Comparison of ENCODE assay signal across 8 mouse cellular contexts in the genomic region with DNA sequence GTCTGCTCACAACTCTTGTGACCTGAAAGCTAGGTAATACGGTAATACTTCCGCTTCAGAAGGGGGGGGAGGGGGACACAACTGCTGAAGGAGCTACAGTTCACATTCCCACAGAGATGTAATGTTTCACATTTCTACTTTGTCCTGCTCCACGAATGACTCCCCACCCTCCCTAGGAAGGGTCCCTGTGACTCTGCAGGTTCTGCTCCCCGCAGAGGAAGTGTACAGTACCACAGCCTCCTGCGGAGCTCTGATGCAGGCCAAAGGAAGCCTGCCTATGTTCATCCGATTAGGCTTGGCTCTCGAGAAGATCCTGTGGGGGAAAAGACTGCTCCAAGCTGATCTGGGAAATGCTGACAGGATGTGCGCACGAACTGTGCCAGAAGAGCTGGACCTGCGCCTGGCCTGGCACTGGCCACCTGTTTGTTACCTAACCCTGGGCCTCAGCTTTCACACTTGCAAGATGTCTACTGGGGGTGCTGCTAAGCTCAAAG. TPM values are rescaled to one million over a fixed set of nuclear protein-coding genes. Genes with fewer than 3 reads are reported as not detected.
A peak's percentile ranks its signal among the peaks of the same experiment; 100 is the strongest.
DNase-seq lines count a peak whose midpoint lies in the region; ATAC-seq lines count a peak whose summit lies in the region.

No protein-coding gene starts in this region.

- no peak overlapping the region for H3K4me3 ChIP-seq in embryonic facial prominence, embryonic 12.5 days
- H3K4me3 ChIP-seq in liver, embryonic 13.5 days (replicated peaks) = no peak overlapping the region

- ATAC-seq in embryonic facial prominence, embryonic 12.5 days (ENCODE audit: insufficient number of reproducible peaks, insufficient read depth, low FRiP score, low TSS enrichment) = no peak
- ATAC-seq in liver, embryonic 13.5 days (ENCODE audit: low read depth) = no peak

- H3K9me3 ChIP-seq in embryonic facial prominence, embryonic 12.5 days = no peaks in the 10 kb centered on the region
- no peaks in the 10 kb centered on the region for H3K9me3 ChIP-seq in liver, embryonic 13.5 days (replicated peaks)

- H3K27me3 ChIP-seq in embryonic facial prominence, embryonic 12.5 days = no peaks in the 10 kb centered on the region
- no peaks in the 10 kb centered on the region for H3K27me3 ChIP-seq in liver, embryonic 13.5 days

- H3K4me2 ChIP-seq in embryonic facial prominence, embryonic 12.5 days (replicated peaks) = no peak overlapping the region
- 0 out of 2 replicates have a peak overlapping the region, but pooled peaks have one; percentile 17 for H3K4me2 ChIP-seq in liver, embryonic 13.5 days

- peak; percentile 41 to 67 for DNase-seq in left cerebral cortex, adult 18-20 months (ENCODE audit: low spot score in 2 of 2)
- DNase-seq in left cerebral cortex, adult 11 months (ENCODE audit: low spot score) = no peak
- DNase-seq in Muller cell, postnatal 12 days (ENCODE audit: inconsistent ontology term) = peak; percentile 89
- DNase-seq in heart, postnatal 36 days = peak; percentile 76 to 81
- DNase-seq in liver, embryonic 13.5 days = no peak
- peak; percentile 64 for DNase-seq in testis, postnatal 10 days (ENCODE audit: low spot score)
- no peak for DNase-seq in layer of hippocampus, postnatal 25 days (ENCODE audit: extremely low spot score in 1 of 2, low spot score in 1 of 2)

- H3K4me1 ChIP-seq in embryonic facial prominence, embryonic 12.5 days = peaks cover 43% of the 10 kb centered on the region
- H3K4me1 ChIP-seq in liver, embryonic 13.5 days (replicated peaks) = peaks cover 99% of the 10 kb centered on the region

- intact Hi-C loops in heart, postnatal 36 days (cut with DNase I) = loop anchor here (2.0 kb wide), 2 partner anchors 17 to 19 kb away; no protein-coding TSS in a partner anchor

- H3K27ac ChIP-seq in embryonic facial prominence, embryonic 12.5 days = peak overlapping the region; percentile 24; the same call in 1 of the 2 replicates
- H3K27ac ChIP-seq in liver, embryonic 13.5 days = peak overlapping the region; percentile 79

- H3K36me3 ChIP-seq in embryonic facial prominence, embryonic 12.5 days = no peaks in the 10 kb centered on the region
- peaks cover 11% of the 10 kb centered on the region for H3K36me3 ChIP-seq in liver, embryonic 13.5 days

- H3K9ac ChIP-seq in embryonic facial prominence, embryonic 12.5 days = no peak overlapping the region
- H3K9ac ChIP-seq in liver, embryonic 13.5 days = peak overlapping the region; percentile 36

- WGBS in embryonic facial prominence, embryonic 12.5 days = 61% methylated on average over 10 of the region's 10 CpGs
- 36% methylated on average over 10 of the region's 10 CpGs for WGBS in liver, embryonic 13.5 days (ENCODE audit: insufficient replicate concordance)

RNA-seq across cellular contexts. Expression of a gene that starts 22.0 kb away (rescaled TPM):
- total RNA-seq in left cerebral cortex, adult 18-20 months (2021) = 10 to 100 TPM; 74.4 to 78.9 TPM
- 37.3 and 37.9 TPM in 2 replicates for polyA plus RNA-seq in embryonic facial prominence, embryonic 12.5 days (2016; fragmentation: Nextera tagmentation; extraction: Ambion mirVana)
- 100 to 1,000 TPM; 105 to 110 TPM for total RNA-seq in heart, postnatal 36 days (2021)
- polyA plus RNA-seq in liver, embryonic 13.5 days (2015; fragmentation: Nextera tagmentation; extraction: Ambion mirVana) = 18.3 and 22.2 TPM in 2 replicates
- 10 to 100 TPM; 75.0 to 90.2 TPM for total RNA-seq in layer of hippocampus, postnatal 25 days (2021)

Comparison
In these comparisons a context has a peak if more than half of its experiments do, and no peak if none do; other contexts are left out.
1. DNase-seq: peak in left cerebral cortex, adult 18-20 months (2 of 2), Muller cell, postnatal 12 days (single experiment), heart, postnatal 36 days (2 of 2) and testis, postnatal 10 days (single experiment); none in left cerebral cortex, adult 11 months (single experiment), liver, embryonic 13.5 days (single experiment) and layer of hippocampus, postnatal 25 days (0 of 2).